Mouse (Mus musculus) megakaryocyte, embryonic 14.5 days (primary cell): ENCODE data around the gene Ncoa7.

Experiments
- FLI1 ChIP-seq: IDR thresholded peaks from 2 replicates; pipeline ENCODE4 v1.6.1; 2012; ENCODE audit warnings: low read length, inconsistent platforms, mixed read lengths
- GATA1 ChIP-seq: IDR thresholded peaks from 3 replicates; pipeline ENCODE4 v1.6.1; 2012; ENCODE audit warnings: mixed read lengths, low read length, inconsistent platforms, borderline replicate concordance

- TF ChIP-seq GATA1 (no peak), FLI1 (no peak)
Measured at GRCm38 (mm10) chr10:30756064-30756463, 47.1 kb downstream of the Ncoa7 start.
